Mouse (Mus musculus) liver, embryonic 16.5 days (tissue): Measurements from ENCODE around the gene Akap11. TPM values are rescaled to one million over a fixed set of nuclear protein-coding genes. Genes with fewer than 3 reads are reported as not detected.

ENCODE experiments used
- ATAC-seq: fragments of 200-750 bp; cut with Nextera tagmentation; 2 replicates; pipeline ENCODE4 v1.8.0; 2017; ENCODE audit warnings: low read depth, mild to moderate bottlenecking, moderate number of reproducible peaks, moderate library complexity
- H3K27ac ChIP-seq: fragments of 300-500 bp; sonication (generic); 2 replicates; pipeline ENCODE4 v1.5.1; 2014; ENCODE audit warnings: mild to moderate bottlenecking, low read length
- H3K27me3 ChIP-seq: fragments of 300-500 bp; sonication (generic); 2 replicates; pipeline ENCODE4 v1.6.1; 2014; ENCODE audit warnings: low read depth, low read length, mixed read lengths; ENCODE audit not compliant: control insufficient read depth, insufficient read depth
- H3K36me3 ChIP-seq: fragments of 300-500 bp; sonication (generic); 2 replicates; pipeline ENCODE4 v1.6.1; 2014; ENCODE audit warnings: mild to moderate bottlenecking; ENCODE audit not compliant: control insufficient read depth, insufficient read depth
- H3K4me1 ChIP-seq: fragments of 300-500 bp; sonication (generic); 2 replicates; pipeline ENCODE4 v1.6.1; 2014; ENCODE audit warnings: low read depth, low read length, mixed read lengths; ENCODE audit not compliant: control insufficient read depth
- H3K4me2 ChIP-seq: fragments of 300-500 bp; sonication (generic); 2 replicates; pipeline ENCODE4 v1.6.1; 2014; ENCODE audit warnings: low read depth, low read length, mixed read lengths
- H3K4me3 ChIP-seq: fragments of 300-500 bp; sonication (generic); 2 replicates; pipeline ENCODE4 v1.5.1; 2014; ENCODE audit warnings: low read depth, mild to moderate bottlenecking, low read length
- H3K9ac ChIP-seq: fragments of 300-500 bp; sonication (generic); 2 replicates; pipeline ENCODE4 v1.6.1; 2014; ENCODE audit warnings: low read depth, low read length
- H3K9me3 ChIP-seq: fragments of 300-500 bp; sonication (generic); replicated peaks from 2 replicates; pipeline ENCODE4 v1.6.1; 2016; ENCODE audit warnings: low read length; ENCODE audit not compliant: control insufficient read depth
- WGBS: fragments of 180-500 bp; shearing (Covaris S2); extraction: QIAGEN DNeasy Blood & Tissue Kit; methylation state at CpG from one replicate; pipeline ENCODE4 v1.1.7; 2014; ENCODE audit not compliant: insufficient replicate concordance; 5-methylcytosine and 5-hydroxymethylcytosine counted together
- polyA plus RNA-seq: library from polyadenylated mRNA; unstranded; fragments of >200 nt; fragmentation: Nextera tagmentation; extraction: Ambion mirVana; gene quantifications from 2 replicates; pipeline ENCODE4 v1.2.1, GENCODE M21; 2015

Akap11 gene
- polyA plus RNA-seq, 1 experiment from 2014 or later = 7.6 TPM

DNA sequence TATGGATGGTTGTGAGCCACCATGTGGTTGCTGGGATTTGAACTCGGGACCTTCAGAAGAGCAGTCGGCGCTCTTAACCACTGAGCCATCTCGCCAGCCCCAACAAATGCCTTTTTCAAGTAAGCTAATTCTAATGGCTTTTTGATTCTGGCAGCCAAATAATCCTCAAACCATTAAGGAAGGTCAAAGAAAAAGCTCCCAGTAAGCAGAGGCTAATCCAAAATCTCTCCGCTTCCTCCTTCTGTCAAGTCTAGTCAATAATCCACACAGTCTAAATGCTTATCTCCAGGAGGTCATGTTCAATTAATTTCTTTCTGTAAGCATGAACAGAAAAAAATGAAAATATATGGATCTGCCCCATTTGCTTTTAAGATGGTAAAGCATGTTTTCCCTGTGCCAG lies 2.0 kb downstream of the Akap11 start:
- no peak for ATAC-seq
- 95% methylated on average over 5 of the region's 5 CpGs for WGBS
- no peak overlapping the region for H3K27ac ChIP-seq
- no peaks in the 10 kb centered on the region for H3K36me3 ChIP-seq
- no peaks in the 10 kb centered on the region for H3K9me3 ChIP-seq
- H3K4me1 ChIP-seq = peaks cover 18% of the 10 kb centered on the region
- H3K4me2 ChIP-seq = no peak overlapping the region; the same call in 1 of the 2 replicates
- H3K4me3 ChIP-seq = no peak overlapping the region
- no peaks in the 10 kb centered on the region for H3K27me3 ChIP-seq
- no peak overlapping the region for H3K9ac ChIP-seq

- Histone ChIP-seq H3K4me1 (peaks cover 23% of the 10 kb centered on the region), H3K4me3 (no peak overlapping the region), H3K27me3 (no peaks in the 10 kb centered on the region), H3K4me2 (no peak overlapping the region), H3K9ac (no peak overlapping the region), H3K36me3 (no peaks in the 10 kb centered on the region), H3K9me3 (no peaks in the 10 kb centered on the region), H3K27ac (no peak overlapping the region)
- 76% methylated on average over 3 of the region's 3 CpGs for WGBS
- no peak for ATAC-seq
Measured at GRCm38 (mm10) chr14:78533701-78534100, 2.9 kb downstream of the Akap11 start.

GRCm38 (mm10) chr14:78532345-78532744 lies 4.3 kb downstream of the Akap11 start:
- no peak overlapping the region for H3K4me3 ChIP-seq
- peak overlapping the region; percentile 23; the same call in 1 of the 2 replicates for H3K27ac ChIP-seq
- peak overlapping the region; percentile 7; the same call in 1 of the 2 replicates for H3K4me2 ChIP-seq
- H3K4me1 ChIP-seq = peaks cover 20% of the 10 kb centered on the region
- no peaks in the 10 kb centered on the region for H3K9me3 ChIP-seq
- no peak overlapping the region for H3K9ac ChIP-seq
- WGBS = 66% methylated on average over 6 of the region's 6 CpGs
- H3K27me3 ChIP-seq = no peaks in the 10 kb centered on the region
- ATAC-seq = no peak
- H3K36me3 ChIP-seq = no peaks in the 10 kb centered on the region

GRCm38 (mm10) chr14:78530256-78530655 lies 6.4 kb downstream of the Akap11 start:
- H3K27me3 ChIP-seq = no peaks in the 10 kb centered on the region
- H3K9me3 ChIP-seq = no peaks in the 10 kb centered on the region
- peaks cover 23% of the 10 kb centered on the region for H3K4me1 ChIP-seq
- no peak overlapping the region for H3K4me3 ChIP-seq
- ATAC-seq = no peak
- no peak overlapping the region for H3K9ac ChIP-seq
- no peaks in the 10 kb centered on the region for H3K36me3 ChIP-seq
- WGBS = 67% methylated on average over 3 of the region's 3 CpGs
- H3K27ac ChIP-seq = no peak overlapping the region
- H3K4me2 ChIP-seq = no peak overlapping the region

DNA sequence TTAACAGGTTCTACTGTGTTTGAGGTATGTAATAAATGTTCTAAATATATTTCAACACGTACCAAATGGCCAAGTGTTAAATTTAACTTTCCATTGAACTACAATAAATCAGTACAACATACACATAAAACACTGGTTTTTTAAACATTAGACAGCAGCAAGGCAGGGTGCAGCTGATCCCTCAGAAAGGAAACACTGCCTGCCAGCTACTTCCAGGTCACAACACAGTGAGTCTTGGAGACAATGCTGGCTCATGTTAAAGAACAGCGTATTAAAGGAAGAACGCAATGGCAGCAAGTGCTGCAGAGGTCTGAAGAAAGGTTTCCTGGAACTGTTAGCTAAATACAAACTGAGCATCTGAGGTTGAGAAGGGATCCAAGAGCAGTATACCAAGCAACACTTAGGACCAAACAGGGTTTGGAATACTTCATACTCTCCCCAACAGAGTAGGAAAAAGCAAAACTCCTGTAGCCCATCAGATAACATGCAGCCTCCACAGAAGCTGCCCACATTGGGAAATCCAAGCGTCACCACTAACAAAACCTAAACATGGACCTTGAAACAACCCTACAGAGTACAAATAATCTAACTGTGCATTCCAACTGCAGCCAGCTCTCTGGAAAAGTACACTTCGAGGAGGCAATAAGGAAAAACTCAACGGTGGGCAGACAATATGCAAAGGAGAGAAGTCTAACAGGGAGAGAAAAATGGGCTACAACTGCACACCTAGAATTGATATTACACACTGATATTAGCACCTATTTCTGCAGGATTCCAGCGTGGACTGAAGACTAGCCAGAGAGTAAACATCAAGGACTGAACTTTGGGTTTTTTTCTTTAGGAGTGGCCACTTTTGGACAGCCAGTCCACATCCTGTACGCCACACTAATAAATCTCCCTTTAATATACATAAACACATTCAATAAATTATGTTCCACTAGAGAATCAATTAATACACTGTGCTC lies 7.9 kb downstream of the Akap11 start:
- H3K9me3 ChIP-seq = no peaks in the 10 kb centered on the region
- H3K4me1 ChIP-seq = peaks cover 24% of the 10 kb centered on the region
- H3K27ac ChIP-seq = peak overlapping the region; percentile 66
- no peak overlapping the region for H3K4me3 ChIP-seq
- H3K4me2 ChIP-seq = peak overlapping the region; percentile 39
- no peak overlapping the region for H3K9ac ChIP-seq
- ATAC-seq = peak; percentile 66
- no peaks in the 10 kb centered on the region for H3K27me3 ChIP-seq
- H3K36me3 ChIP-seq = no peaks in the 10 kb centered on the region
- 51% methylated on average over 8 of the region's 8 CpGs for whole genome bisulfite sequencing

GRCm38 (mm10) chr14:78526907-78527306 lies 9.7 kb downstream of the Akap11 start:
- no peaks in the 10 kb centered on the region for H3K27me3 ChIP-seq
- H3K9me3 ChIP-seq = no peaks in the 10 kb centered on the region
- no peak overlapping the region for H3K9ac ChIP-seq
- no peak for ATAC-seq
- H3K36me3 ChIP-seq = no peaks in the 10 kb centered on the region
- no peak overlapping the region for H3K4me2 ChIP-seq
- H3K27ac ChIP-seq = no peak overlapping the region
- H3K4me3 ChIP-seq = no peak overlapping the region
- H3K4me1 ChIP-seq = peaks cover 21% of the 10 kb centered on the region
- WGBS = 73% methylated on average over 6 of the region's 6 CpGs

DNA sequence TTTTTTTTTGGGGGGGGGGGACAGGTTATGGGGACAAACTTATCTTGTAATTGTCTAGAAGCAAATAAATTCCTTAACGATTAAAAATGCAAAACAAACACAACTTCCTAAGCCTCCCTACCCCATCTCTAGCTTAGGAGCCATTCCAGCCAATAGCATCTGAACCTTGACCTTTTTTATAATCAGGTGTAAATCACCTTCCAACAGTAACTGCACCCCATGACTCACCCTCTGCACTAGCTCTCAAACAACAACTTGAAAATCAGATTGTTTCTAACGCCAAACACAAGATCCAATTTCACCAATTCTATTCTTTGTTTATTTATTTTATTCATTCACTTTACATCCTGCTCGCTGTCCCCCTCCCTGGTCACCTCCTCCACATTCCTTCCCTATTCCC lies 10.1 kb downstream of the Akap11 start:
- no peaks in the 10 kb centered on the region for H3K36me3 ChIP-seq
- 0 out of 2 replicates have a peak overlapping the region, but pooled peaks have one; percentile 6 for H3K27ac ChIP-seq
- H3K9ac ChIP-seq = no peak overlapping the region
- H3K4me3 ChIP-seq = no peak overlapping the region
- no peaks in the 10 kb centered on the region for H3K9me3 ChIP-seq
- no peak overlapping the region for H3K4me2 ChIP-seq
- no peak for ATAC-seq
- H3K27me3 ChIP-seq = no peaks in the 10 kb centered on the region
- 66% methylated on average over 3 of the region's 3 CpGs for WGBS
- peaks cover 20% of the 10 kb centered on the region for H3K4me1 ChIP-seq

- Histone ChIP-seq H3K9me3 (no peaks in the 10 kb centered on the region), H3K9ac (no peak overlapping the region), H3K27ac (0 out of 2 replicates have a peak overlapping the region, but pooled peaks have one; percentile 6), H3K27me3 (no peaks in the 10 kb centered on the region), H3K36me3 (no peaks in the 10 kb centered on the region), H3K4me3 (no peak overlapping the region), H3K4me1 (peaks cover 20% of the 10 kb centered on the region), H3K4me2 (no peak overlapping the region)
- WGBS = 97% methylated on average over 3 of the region's 3 CpGs
- ATAC-seq = peak; percentile 56
Measured at GRCm38 (mm10) chr14:78525611-78526457, 10.8 kb downstream of the Akap11 start.
